In genomic region chr2:128545447-128545846, GRCm38 (mm10) we compare ENCODE assay signal across 13 mouse cellular contexts. TPM values are rescaled to one million over a fixed set of nuclear protein-coding genes. Genes with fewer than 3 reads are reported as not detected.
"Had no signal": no experiment of that assay in that cellular context is flagged by ENCODE, and none has a peak within 500 bp of the region (broad histone marks: within the 10 kb centered on the region; RNA-seq: fewer than 3 reads in every experiment).

No protein-coding gene starts in this region.

- H3K4me3 ChIP-seq: layer of hippocampus, adult 2 months; liver, embryonic 13.5 days; megakaryocyte, embryonic 14.5 days; midbrain, embryonic 12.5 days had no signal

- H3K36me3 ChIP-seq: liver, embryonic 13.5 days; midbrain, embryonic 12.5 days had no signal

- H3K9me3 ChIP-seq: liver, embryonic 13.5 days; midbrain, embryonic 12.5 days had no signal

- ATAC-seq: midbrain, embryonic 16.5 days had no signal

- H3K4me2 ChIP-seq: liver, embryonic 13.5 days; midbrain, embryonic 12.5 days had no signal

- H3K9ac ChIP-seq: liver, embryonic 13.5 days; liver, postnatal 0 days; midbrain, embryonic 12.5 days had no signal

- H3K27me3 ChIP-seq: liver, embryonic 13.5 days; midbrain, embryonic 12.5 days had no signal

- DNase-seq: liver, embryonic 13.5 days; right cerebral cortex, adult 18-20 months; right cerebral cortex, postnatal 25 days had no signal

- H3K27ac ChIP-seq: layer of hippocampus, adult 2 months; liver, embryonic 13.5 days; macrophage; midbrain, embryonic 12.5 days had no signal

RNA-seq across cellular contexts. Expression of gene Spdye4c, which starts 45.6 kb away (rescaled TPM):
- polyA plus RNA-seq: kidney, embryonic 14.5 days; liver, embryonic 13.5 days; liver, postnatal 0 days; lung, embryonic 16.5 days; macrophage; midbrain, embryonic 12.5 days; midbrain, embryonic 16.5 days; neural tube, embryonic 14.5 days; small intestine, adult 2 months had no signal
